Mouse (Mus musculus): ENCODE results near the gene Esr1. TPM values are rescaled to one million over a fixed set of nuclear protein-coding genes. Genes with fewer than 3 reads are reported as not detected.
A peak's percentile ranks its signal among the peaks of the same experiment; 100 is the strongest.
"Not testable (repeated sequence)": the region's sequence is repeated elsewhere in the genome, so short reads cannot be mapped to it uniquely, and the experiment has no call there.

The Esr1 gene
- polyA plus RNA-seq, 1 experiment from 2014 or later, result not detected

DNA sequence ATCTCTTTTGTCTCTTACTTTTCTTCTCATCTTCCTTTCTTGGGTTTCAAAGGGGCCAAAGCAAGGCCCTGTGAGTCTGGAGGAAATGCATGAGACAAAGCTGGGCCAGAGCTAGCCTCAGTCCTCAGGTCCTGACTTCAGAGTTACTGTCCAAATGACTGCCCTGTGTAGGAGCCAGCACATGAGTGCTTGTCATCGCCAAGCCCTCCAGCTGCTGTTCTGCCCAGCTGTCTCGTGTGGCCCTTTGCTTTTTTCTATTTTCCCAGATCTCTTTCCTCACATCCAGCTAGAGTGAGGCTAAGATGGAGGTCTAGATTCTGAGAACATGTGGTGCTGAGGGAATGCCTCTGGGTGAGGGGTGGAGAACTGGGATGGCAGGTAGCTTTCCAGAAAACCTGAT, 58.7 kb downstream of the Esr1 start:
- no peaks in the 10 kb centered on the region for H3K27me3 ChIP-seq (ENCODE audit: low read depth, poor library complexity, severe bottlenecking)
- H3K4me3 ChIP-seq, result no peak overlapping the region
- no peak for DNase-seq (ENCODE audit: low spot score)
- no peaks in the 10 kb centered on the region for H3K4me1 ChIP-seq
- H3K36me3 ChIP-seq, result no peaks in the 10 kb centered on the region
- no peak overlapping the region for H3K27ac ChIP-seq (replicated peaks)
- WGBS, result 91% methylated on average over 2 of the region's 2 CpGs
- H3K9me3 ChIP-seq (replicated peaks), result no peaks in the 10 kb centered on the region

GRCm38 (mm10) chr10:4671876-4672275, 60.5 kb downstream of the Esr1 start:
- WGBS, result 74% methylated on average over 3 of the region's 3 CpGs
- no peak overlapping the region for H3K4me3 ChIP-seq
- no peaks in the 10 kb centered on the region for H3K9me3 ChIP-seq (replicated peaks)
- DNase-seq (ENCODE audit: low spot score), result peak; percentile 7
- H3K4me1 ChIP-seq, result no peaks in the 10 kb centered on the region
- no peak overlapping the region for H3K27ac ChIP-seq (replicated peaks)
- no peaks in the 10 kb centered on the region for H3K27me3 ChIP-seq (ENCODE audit: low read depth, poor library complexity, severe bottlenecking)
- H3K36me3 ChIP-seq, result no peaks in the 10 kb centered on the region

DNA sequence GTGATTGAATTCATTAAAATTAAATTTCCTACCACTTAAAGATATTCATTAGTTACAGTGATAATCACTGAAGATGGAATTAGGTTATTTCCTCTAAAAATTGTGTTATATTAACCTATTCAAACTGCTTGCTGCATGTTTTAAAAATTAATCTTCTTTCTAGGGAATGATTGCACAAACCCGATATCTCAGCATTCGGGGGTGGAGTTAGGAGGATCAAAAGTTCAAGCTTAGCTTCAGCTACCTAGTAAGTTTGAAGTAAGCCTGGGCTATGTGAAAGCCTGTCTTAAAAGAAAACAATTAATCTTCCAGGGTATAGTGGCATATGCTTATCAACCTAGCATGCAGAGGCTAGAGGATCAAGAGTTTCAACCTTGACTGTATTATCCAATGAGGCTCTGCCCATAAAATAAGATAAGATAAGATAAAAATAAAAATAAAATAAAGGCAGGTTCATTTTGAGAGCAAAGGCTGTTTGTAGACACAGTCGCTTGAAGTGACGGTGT, 62.0 kb downstream of the Esr1 start:
- WGBS, result 93% methylated on average over 4 of the region's 4 CpGs
- no peaks in the 10 kb centered on the region for H3K27me3 ChIP-seq (ENCODE audit: low read depth, poor library complexity, severe bottlenecking)
- H3K9me3 ChIP-seq (replicated peaks), result no peaks in the 10 kb centered on the region
- no peak overlapping the region for H3K4me3 ChIP-seq
- no peaks in the 10 kb centered on the region for H3K4me1 ChIP-seq
- H3K27ac ChIP-seq (replicated peaks), result no peak overlapping the region
- DNase-seq (ENCODE audit: low spot score), result no peak
- no peaks in the 10 kb centered on the region for H3K36me3 ChIP-seq

GRCm38 (mm10) chr10:4674983-4675592, 63.7 kb downstream of the Esr1 start:
- not testable (repeated sequence) for H3K4me3 ChIP-seq; H3K27ac ChIP-seq (replicated peaks); H3K36me3 ChIP-seq; H3K27me3 ChIP-seq (ENCODE audit: low read depth, poor library complexity, severe bottlenecking); H3K4me1 ChIP-seq; H3K9me3 ChIP-seq (replicated peaks)
- DNase-seq (ENCODE audit: low spot score), result peak; percentile 11
- WGBS, result 33% methylated on average over 14 of the region's 14 CpGs

GRCm38 (mm10) chr10:4683106-4683505, 71.7 kb downstream of the Esr1 start:
- WGBS, result 87% methylated on average over 5 of the region's 5 CpGs
- DNase-seq (ENCODE audit: low spot score), result no peak
- Histone ChIP-seq H3K36me3 (no peaks in the 10 kb centered on the region), H3K4me1 (no peaks in the 10 kb centered on the region), H3K9me3 (replicated peaks) (no peaks in the 10 kb centered on the region), H3K27ac (replicated peaks) (no peak overlapping the region), H3K4me3 (no peak overlapping the region), H3K27me3 (ENCODE audit: low read depth, poor library complexity, severe bottlenecking) (no peaks in the 10 kb centered on the region)

GRCm38 (mm10) chr10:4683711-4684265, 72.4 kb downstream of the Esr1 start:
- Histone ChIP-seq H3K27ac (replicated peaks) (no peak overlapping the region), H3K9me3 (replicated peaks) (no peaks in the 10 kb centered on the region)
- WGBS, result 93% methylated on average over 12 of the region's 12 CpGs

GRCm38 (mm10) chr10:4694336-4694865, 83.0 kb downstream of the Esr1 start:
- H3K36me3 ChIP-seq, result no peaks in the 10 kb centered on the region
- no peak overlapping the region for H3K4me3 ChIP-seq
- no peaks in the 10 kb centered on the region for H3K4me1 ChIP-seq
- H3K27ac ChIP-seq (replicated peaks), result no peak overlapping the region
- WGBS, result 84% methylated on average over 7 of the region's 7 CpGs
- no peaks in the 10 kb centered on the region for H3K9me3 ChIP-seq (replicated peaks)
- no peak for DNase-seq (ENCODE audit: low spot score)
- H3K27me3 ChIP-seq (ENCODE audit: low read depth, poor library complexity, severe bottlenecking), result no peaks in the 10 kb centered on the region

More at GRCm38 (mm10) chr10:4683711-4684265, 72.4 kb downstream of the Esr1 start:
- H3K36me3 ChIP-seq, result no peaks in the 10 kb centered on the region
- no peak for DNase-seq (ENCODE audit: low spot score)
- no peaks in the 10 kb centered on the region for H3K4me1 ChIP-seq
- H3K27me3 ChIP-seq (ENCODE audit: low read depth, poor library complexity, severe bottlenecking), result no peaks in the 10 kb centered on the region
- no peak overlapping the region for H3K4me3 ChIP-seq

GRCm38 (mm10) chr10:4709915-4710314, 98.5 kb downstream of the Esr1 start:
- Histone ChIP-seq H3K27me3 (ENCODE audit: low read depth, poor library complexity, severe bottlenecking) (peaks cover 62% of the 10 kb centered on the region), H3K4me1 (peaks cover 19% of the 10 kb centered on the region), H3K4me3 (peak overlapping the region; percentile 43), H3K9me3 (replicated peaks) (no peaks in the 10 kb centered on the region), H3K36me3 (no peaks in the 10 kb centered on the region), H3K27ac (replicated peaks) (no peak overlapping the region)
- WGBS, result 7% methylated on average over 15 of the region's 15 CpGs
- peak; percentile 46 for DNase-seq (ENCODE audit: low spot score)

DNA sequence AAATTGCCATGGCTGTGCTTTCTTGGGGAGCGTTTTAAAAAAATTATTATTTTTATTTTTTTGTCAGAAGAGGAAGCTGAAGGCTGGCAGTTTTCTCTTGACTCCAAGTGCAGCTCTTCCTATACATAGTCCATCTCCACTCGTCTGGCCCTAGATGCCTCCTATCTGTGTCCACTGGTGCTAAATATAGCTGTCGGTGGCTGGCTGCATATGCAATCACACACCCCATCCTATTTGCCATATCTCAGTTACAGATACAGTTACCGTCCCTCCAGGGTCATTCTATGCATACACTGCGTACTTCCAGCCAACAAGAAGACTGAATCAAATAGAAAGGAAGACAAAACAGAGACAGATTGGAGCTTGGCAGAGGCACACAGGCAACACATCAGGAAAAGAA, 100.0 kb downstream of the Esr1 start:
- Histone ChIP-seq H3K4me1 (peaks cover 19% of the 10 kb centered on the region), H3K36me3 (no peaks in the 10 kb centered on the region), H3K27ac (replicated peaks) (no peak overlapping the region), H3K9me3 (replicated peaks) (no peaks in the 10 kb centered on the region), H3K27me3 (ENCODE audit: low read depth, poor library complexity, severe bottlenecking) (peaks cover 62% of the 10 kb centered on the region), H3K4me3 (peak overlapping the region; percentile 70)
- DNase-seq (ENCODE audit: low spot score), result no peak
- 48% methylated on average over 5 of the region's 5 CpGs for WGBS

DNA sequence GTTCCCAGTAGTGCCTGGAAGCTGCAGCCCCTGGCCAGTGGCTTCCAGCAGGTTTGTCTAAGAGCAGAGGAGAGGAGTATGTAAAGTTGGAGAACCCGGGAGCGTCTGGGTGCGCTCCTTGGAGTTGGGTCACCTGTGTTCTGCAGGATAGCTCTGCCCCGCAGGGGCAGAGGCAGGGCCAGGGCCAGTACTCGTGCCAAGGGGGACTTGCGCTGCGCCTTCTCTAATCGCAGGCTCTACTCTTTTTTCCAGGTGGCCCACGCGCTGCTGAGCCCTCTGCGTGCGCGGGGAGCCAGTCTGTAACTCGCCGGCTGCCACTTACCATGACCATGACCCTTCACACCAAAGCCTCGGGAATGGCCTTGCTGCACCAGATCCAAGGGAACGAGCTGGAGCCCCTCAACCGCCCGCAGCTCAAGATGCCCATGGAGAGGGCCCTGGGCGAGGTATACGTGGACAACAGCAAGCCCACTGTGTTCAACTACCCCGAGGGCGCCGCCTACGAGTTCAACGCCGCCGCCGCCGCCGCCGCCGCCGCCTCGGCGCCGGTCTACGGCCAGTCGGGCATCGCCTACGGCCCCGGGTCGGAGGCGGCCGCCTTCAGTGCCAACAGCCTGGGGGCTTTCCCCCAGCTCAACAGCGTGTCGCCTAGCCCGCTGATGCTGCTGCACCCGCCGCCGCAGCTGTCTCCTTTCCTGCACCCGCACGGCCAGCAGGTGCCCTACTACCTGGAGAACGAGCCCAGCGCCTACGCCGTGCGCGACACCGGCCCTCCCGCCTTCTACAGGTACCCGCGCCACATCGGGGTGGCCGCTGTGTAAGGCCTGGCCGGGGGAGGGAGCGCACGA, 100.9 kb downstream of the Esr1 start:
- no peaks in the 10 kb centered on the region for H3K36me3 ChIP-seq

GRCm38 (mm10) chr10:4713398-4713797, 102.0 kb downstream of the Esr1 start:
- Histone ChIP-seq H3K4me1 (peaks cover 19% of the 10 kb centered on the region), H3K9me3 (replicated peaks) (no peaks in the 10 kb centered on the region), H3K36me3 (no peaks in the 10 kb centered on the region), H3K27ac (replicated peaks) (no peak overlapping the region), H3K4me3 (no peak overlapping the region), H3K27me3 (ENCODE audit: low read depth, poor library complexity, severe bottlenecking) (peaks cover 59% of the 10 kb centered on the region)
- no peak for DNase-seq (ENCODE audit: low spot score)
- WGBS, result 70% methylated on average over 10 of the region's 10 CpGs

More for the DNA sequence above, 100.9 kb downstream of the Esr1 start:
- peaks cover 19% of the 10 kb centered on the region for H3K4me1 ChIP-seq
- H3K27me3 ChIP-seq (ENCODE audit: low read depth, poor library complexity, severe bottlenecking), result peaks cover 62% of the 10 kb centered on the region
- peak; percentile 55 for DNase-seq (ENCODE audit: low spot score)
- under 1% methylated on average over 67 of the region's 68 CpGs for WGBS
- peak overlapping the region; percentile 70 for H3K4me3 ChIP-seq
- no peaks in the 10 kb centered on the region for H3K9me3 ChIP-seq (replicated peaks)
- no peak overlapping the region for H3K27ac ChIP-seq (replicated peaks)

- Histone ChIP-seq H3K36me3 (no peaks in the 10 kb centered on the region), H3K4me3 (no peak overlapping the region), H3K4me1 (peaks cover 4% of the 10 kb centered on the region; the same call in 1 of the 2 replicates), H3K9me3 (replicated peaks) (no peaks in the 10 kb centered on the region), H3K27ac (replicated peaks) (no peak overlapping the region), H3K27me3 (ENCODE audit: low read depth, poor library complexity, severe bottlenecking) (no peaks in the 10 kb centered on the region)
- WGBS, result 46% methylated on average over 3 of the region's 3 CpGs
- DNase-seq (ENCODE audit: low spot score), result no peak
Measured at GRCm38 (mm10) chr10:4724851-4725250, 113.5 kb downstream of the Esr1 start.

Data from midbrain, embryonic 10.5 days (tissue).